In the genomic region with DNA sequence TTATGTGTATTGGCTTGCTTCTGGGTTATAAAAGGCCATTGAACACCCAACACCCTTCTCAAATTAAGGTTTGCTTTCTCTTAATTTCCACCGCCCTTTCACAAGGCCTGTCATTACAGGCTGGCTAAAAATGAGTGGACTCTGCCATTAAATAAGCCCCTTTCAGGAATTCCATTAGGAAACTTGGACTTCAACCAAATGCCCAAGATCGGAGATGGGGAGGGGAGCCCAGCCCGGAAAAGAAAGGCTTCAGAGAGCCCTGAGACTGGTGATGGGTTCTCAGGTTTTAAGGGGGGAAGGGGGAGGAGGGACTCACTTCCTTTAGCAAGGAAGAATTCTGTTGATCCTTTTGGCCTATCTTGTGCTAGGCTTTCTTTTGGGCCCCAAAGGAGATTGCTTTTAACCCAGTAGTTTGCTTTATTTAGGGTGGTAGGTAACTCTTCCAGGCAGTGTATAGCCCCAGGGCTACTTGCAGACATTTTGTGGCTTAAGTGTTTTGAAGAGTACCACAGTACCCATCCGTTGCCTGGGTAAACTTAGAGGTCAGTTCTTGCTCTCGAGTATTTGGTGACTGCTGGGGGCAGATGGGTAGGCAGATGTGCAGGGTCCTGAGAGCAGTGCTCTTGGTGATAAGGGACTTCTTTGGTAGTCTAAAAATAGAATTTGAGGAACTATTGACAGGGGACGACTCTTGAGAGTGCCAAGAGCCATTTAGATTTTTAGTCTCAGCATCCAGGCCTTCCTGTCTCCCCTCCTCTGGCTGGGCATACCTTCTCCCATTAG, we compare ENCODE assay signal across 12 mouse cellular contexts. TPM values are rescaled to one million over a fixed set of nuclear protein-coding genes. Genes with fewer than 3 reads are reported as not detected.
DNase-seq lines count a peak whose midpoint lies in the region; ATAC-seq and TF ChIP-seq lines count a peak whose summit lies in the region.
"Had no signal": no experiment of that assay in that cellular context is flagged by ENCODE, and none has a peak within 500 bp of the region (broad histone marks: within the 10 kb centered on the region; RNA-seq: fewer than 3 reads in every experiment).

No protein-coding gene starts in this region.

- no peak for TF ChIP-seq EP300 in liver, postnatal 0 days (IDR thresholded peaks at IDR 0.05; ENCODE audit: low read depth)

- DNase-seq in hindbrain, embryonic 11.5 days (ENCODE audit: low spot score), result no peak
- peak; percentile 89 for DNase-seq in MEL-GATA-1-ER (ENCODE audit: extremely low read depth, low read depth)
- no peak for DNase-seq in liver, postnatal 0 days
- DNase-seq in ovary, adult 18-20 months (ENCODE audit: low spot score), result no peak
- DNase-seq in layer of hippocampus, postnatal 36 days, result no peak
- DNase-seq: right cerebral cortex, postnatal 14 days had no signal

- 56% methylated on average over 6 of the region's 6 CpGs for WGBS in hindbrain, embryonic 13.5 days
- WGBS in hindbrain, embryonic 11.5 days, result 64% methylated on average over 6 of the region's 6 CpGs
- WGBS in forebrain, embryonic 13.5 days, result 33% methylated on average over 6 of the region's 6 CpGs
- WGBS in liver, postnatal 0 days (ENCODE audit: insufficient replicate concordance), result 34% methylated on average over 6 of the region's 6 CpGs
- WGBS in intestine, embryonic 15.5 days, result 54% methylated on average over 6 of the region's 6 CpGs

- no peaks in the 10 kb centered on the region for H3K27me3 ChIP-seq in hindbrain, embryonic 13.5 days
- no peaks in the 10 kb centered on the region for H3K27me3 ChIP-seq in hindbrain, embryonic 11.5 days (ENCODE audit: control insufficient read depth, insufficient read depth, low read length)
- no peaks in the 10 kb centered on the region for H3K27me3 ChIP-seq in forebrain, embryonic 13.5 days
- H3K27me3 ChIP-seq in liver, postnatal 0 days (ENCODE audit: insufficient read depth, low read length), result no peaks in the 10 kb centered on the region
- no peaks in the 10 kb centered on the region for H3K27me3 ChIP-seq in intestine, embryonic 15.5 days (replicated peaks)

- peak overlapping the region; percentile 8; the same call in 1 of the 2 replicates for H3K27ac ChIP-seq in hindbrain, embryonic 13.5 days
- no peak overlapping the region for H3K27ac ChIP-seq in hindbrain, embryonic 11.5 days (ENCODE audit: low read depth, low read length)
- peak overlapping the region; percentile 81 for H3K27ac ChIP-seq in forebrain, embryonic 13.5 days
- H3K27ac ChIP-seq in liver, postnatal 0 days (ENCODE audit: low read depth), result peak overlapping the region; percentile 58; the same call in 1 of the 2 replicates
- H3K27ac ChIP-seq in intestine, embryonic 15.5 days, result no peak overlapping the region

- no peak overlapping the region for H3K9ac ChIP-seq in hindbrain, embryonic 13.5 days
- H3K9ac ChIP-seq in hindbrain, embryonic 11.5 days (ENCODE audit: low read depth, low read length), result no peak overlapping the region
- H3K9ac ChIP-seq in forebrain, embryonic 13.5 days, result no peak overlapping the region
- no peak overlapping the region; the same call in none of the 2 replicates for H3K9ac ChIP-seq in liver, postnatal 0 days (replicated peaks)
- H3K9ac ChIP-seq in intestine, embryonic 15.5 days, result no peak overlapping the region

- no peaks in the 10 kb centered on the region for H3K9me3 ChIP-seq in hindbrain, embryonic 13.5 days
- H3K9me3 ChIP-seq in hindbrain, embryonic 11.5 days (ENCODE audit: control insufficient read depth, low read length), result no peaks in the 10 kb centered on the region
- no peaks in the 10 kb centered on the region for H3K9me3 ChIP-seq in forebrain, embryonic 13.5 days (replicated peaks)
- no peaks in the 10 kb centered on the region for H3K9me3 ChIP-seq in liver, postnatal 0 days (ENCODE audit: low read length)
- no peaks in the 10 kb centered on the region for H3K9me3 ChIP-seq in intestine, embryonic 15.5 days

- peaks cover 82% of the 10 kb centered on the region for H3K4me1 ChIP-seq in hindbrain, embryonic 13.5 days (replicated peaks)
- H3K4me1 ChIP-seq in hindbrain, embryonic 11.5 days (replicated peaks; ENCODE audit: control insufficient read depth, insufficient read depth, low read length), result peaks cover 18% of the 10 kb centered on the region
- H3K4me1 ChIP-seq in forebrain, embryonic 13.5 days, result peaks cover 65% of the 10 kb centered on the region
- H3K4me1 ChIP-seq in liver, postnatal 0 days (ENCODE audit: insufficient read depth), result peaks cover 65% of the 10 kb centered on the region
- H3K4me1 ChIP-seq in intestine, embryonic 15.5 days (replicated peaks), result peaks cover 25% of the 10 kb centered on the region

- H3K36me3 ChIP-seq in hindbrain, embryonic 13.5 days, result peaks cover 17% of the 10 kb centered on the region
- H3K36me3 ChIP-seq in hindbrain, embryonic 11.5 days (ENCODE audit: control insufficient read depth, insufficient read depth, low read length), result no peaks in the 10 kb centered on the region
- H3K36me3 ChIP-seq in forebrain, embryonic 13.5 days (ENCODE audit: poor library complexity, severe bottlenecking), result peaks cover 15% of the 10 kb centered on the region; the same call in 1 of the 2 replicates
- peaks cover 4% of the 10 kb centered on the region for H3K36me3 ChIP-seq in liver, postnatal 0 days (replicated peaks; ENCODE audit: insufficient read depth, low read length)
- H3K36me3 ChIP-seq in intestine, embryonic 15.5 days, result no peaks in the 10 kb centered on the region
- H3K36me3 ChIP-seq: G1E had no signal

- ATAC-seq in hindbrain, embryonic 13.5 days (ENCODE audit: low FRiP score), result no peak
- ATAC-seq in hindbrain, embryonic 11.5 days (ENCODE audit: low FRiP score), result no peak
- ATAC-seq in forebrain, embryonic 13.5 days, result no peak
- ATAC-seq in liver, postnatal 0 days, result no peak
- no peak for ATAC-seq in intestine, embryonic 15.5 days

- no peak overlapping the region for H3K4me3 ChIP-seq in hindbrain, embryonic 13.5 days
- H3K4me3 ChIP-seq in hindbrain, embryonic 11.5 days (ENCODE audit: low read depth, low read length), result no peak overlapping the region
- no peak overlapping the region for H3K4me3 ChIP-seq in forebrain, embryonic 13.5 days
- no peak overlapping the region for H3K4me3 ChIP-seq in liver, postnatal 0 days (ENCODE audit: low read depth, low read length)
- H3K4me3 ChIP-seq in intestine, embryonic 15.5 days (replicated peaks), result no peak overlapping the region
- H3K4me3 ChIP-seq: erythroblast, embryonic 14.5 days had no signal

- H3K4me2 ChIP-seq in hindbrain, embryonic 13.5 days, result no peak overlapping the region
- no peak overlapping the region for H3K4me2 ChIP-seq in hindbrain, embryonic 11.5 days (replicated peaks; ENCODE audit: low read depth, low read length)
- no peak overlapping the region for H3K4me2 ChIP-seq in forebrain, embryonic 13.5 days
- H3K4me2 ChIP-seq in liver, postnatal 0 days (ENCODE audit: low read depth, low read length), result peak overlapping the region; percentile 36
- H3K4me2 ChIP-seq in intestine, embryonic 15.5 days (replicated peaks), result no peak overlapping the region

- no peak for TF ChIP-seq CTCF in liver, postnatal 0 days (IDR thresholded peaks at IDR 0.05; ENCODE audit: low read depth)

RNA-seq across cellular contexts. Expression of a gene that starts 13.1 kb away (rescaled TPM):
- 19.3 and 21.5 TPM in 2 replicates for polyA plus RNA-seq in hindbrain, embryonic 13.5 days (2015; fragmentation: Nextera tagmentation; extraction: Ambion mirVana)
- 9.7 and 10.5 TPM in 2 replicates for polyA plus RNA-seq in hindbrain, embryonic 11.5 days (2014; fragmentation: Nextera tagmentation; extraction: Ambion mirVana)
- 18.2 and 18.7 TPM in 2 replicates for polyA plus RNA-seq in forebrain, embryonic 13.5 days (2015; fragmentation: Nextera tagmentation; extraction: Ambion mirVana)
- 8.9 and 9.4 TPM in 2 replicates for polyA plus RNA-seq in liver, postnatal 0 days (2015; fragmentation: Nextera tagmentation; extraction: Ambion mirVana)
- polyA plus RNA-seq in intestine, embryonic 15.5 days (2015; fragmentation: Nextera tagmentation; extraction: Ambion mirVana), result 5.8 and 6.2 TPM in 2 replicates
- 10 to 100 TPM; 69.6 to 73.1 TPM for total RNA-seq in layer of hippocampus, postnatal 36 days (2021)
- polyA plus RNA-seq: G1E had no signal

RNA-seq across cellular contexts. Expression of a gene that starts 58.9 kb away (rescaled TPM):
- 3.5 and 3.9 TPM in 2 replicates for polyA plus RNA-seq in hindbrain, embryonic 13.5 days (2015; fragmentation: Nextera tagmentation; extraction: Ambion mirVana)
- 0.35 and 0.79 TPM in 2 replicates for polyA plus RNA-seq in hindbrain, embryonic 11.5 days (2014; fragmentation: Nextera tagmentation; extraction: Ambion mirVana)
- 0.52 and 0.54 TPM in 2 replicates for polyA plus RNA-seq in forebrain, embryonic 13.5 days (2015; fragmentation: Nextera tagmentation; extraction: Ambion mirVana)
- 932 and 1,034 TPM in 2 replicates for polyA plus RNA-seq in liver, postnatal 0 days (2015; fragmentation: Nextera tagmentation; extraction: Ambion mirVana)
- 710 and 905 TPM in 2 replicates for polyA plus RNA-seq in intestine, embryonic 15.5 days (2015; fragmentation: Nextera tagmentation; extraction: Ambion mirVana)
- not detected for total RNA-seq in layer of hippocampus, postnatal 36 days (2021)
- total RNA-seq: G1E had no signal
- polyA plus RNA-seq: erythroblast, embryonic 14.5 days; G1E; kidney, embryonic 14.5 days had no signal

Comparison
In these comparisons a context has a peak if more than half of its experiments do, and no peak if none do; other contexts are left out.
1. H3K27ac ChIP-seq: peak in hindbrain, embryonic 13.5 days (single experiment), forebrain, embryonic 13.5 days (single experiment) and liver, postnatal 0 days (single experiment); none in hindbrain, embryonic 11.5 days (single experiment) and intestine, embryonic 15.5 days (single experiment).
2. RNA of a gene that starts 58.9 kb away (polyA plus RNA-seq): 932 to 1,034 TPM in liver, postnatal 0 days and 710 to 905 TPM in intestine, embryonic 15.5 days; 3.5 to 3.9 TPM in hindbrain, embryonic 13.5 days, 0.35 to 0.79 TPM in hindbrain, embryonic 11.5 days and 0.52 to 0.54 TPM in forebrain, embryonic 13.5 days; every median in the first group is over 100 times any median in the second.